Mouse (Mus musculus) testis, adult 2 months (tissue): ENCODE results near the gene Pcbp2.

Experiments
- CTCF ChIP-seq: fragments of 200-500 bp; IDR thresholded peaks from 2 replicates; pipeline ENCODE4 v1.5.1; 2012; ENCODE audit warnings: low read depth, mild to moderate bottlenecking, inconsistent platforms, low read length, moderate library complexity; ENCODE audit not compliant: control insufficient read depth, insufficient read depth, insufficient replicate concordance
- POLR2A ChIP-seq: fragments of 200-500 bp; IDR thresholded peaks from 2 replicates; pipeline ENCODE4 v1.6.1; 2012; ENCODE audit warnings: low read depth, mild to moderate bottlenecking, inconsistent platforms, low read length, moderate library complexity; ENCODE audit not compliant: control insufficient read depth

GRCm38 (mm10) chr15:102512010-102512409, 41.7 kb downstream of the Pcbp2 start:
- TF ChIP-seq POLR2A (no peak), CTCF (no peak)
